Mouse (Mus musculus): ENCODE results near the gene Tnrc6c. TPM values are rescaled to one million over a fixed set of nuclear protein-coding genes. Genes with fewer than 3 reads are reported as not detected.

Gene Tnrc6c
- polyA plus RNA-seq, 1 experiment: 22.7 TPM

DNA sequence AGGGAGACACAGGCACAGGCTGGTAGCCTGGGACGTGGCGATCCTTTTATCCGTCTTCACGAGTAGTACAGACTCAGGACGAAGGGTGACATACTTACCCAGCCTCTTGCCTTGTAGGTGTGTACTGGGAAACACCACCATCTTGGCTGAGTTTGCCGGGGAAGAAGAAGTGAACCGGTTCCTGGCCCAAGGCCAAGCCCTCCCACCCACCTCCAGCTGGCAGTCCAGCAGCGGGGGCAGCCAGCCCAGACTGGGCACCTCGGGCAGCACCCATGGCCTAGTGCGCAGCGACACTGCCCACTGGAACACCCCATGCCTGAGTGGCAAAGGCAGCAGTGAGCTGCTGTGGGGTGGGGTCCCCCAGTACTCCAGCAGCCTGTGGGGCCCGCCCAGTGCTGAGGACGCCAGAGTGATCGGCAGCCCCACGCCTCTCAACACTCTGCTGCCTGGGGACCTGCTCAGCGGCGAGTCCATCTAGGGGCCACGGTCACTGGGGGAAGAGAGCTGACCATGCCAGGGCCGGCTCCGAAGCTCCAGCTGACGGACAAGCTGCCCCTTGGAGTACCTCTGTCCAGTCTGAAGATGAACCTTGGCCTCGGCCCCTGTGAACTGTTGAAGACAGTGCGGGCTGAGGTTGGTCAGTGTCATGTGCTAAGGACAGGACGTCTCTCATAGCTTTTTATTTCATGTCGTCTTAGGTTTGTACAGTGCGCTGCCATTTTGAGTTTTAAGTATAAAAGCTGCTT lies 106.5 kb downstream of the Tnrc6c start:
- no peaks in the 10 kb centered on the region for H3K27me3 ChIP-seq (ENCODE audit: control insufficient read depth, insufficient read depth, low read length)
- TF ChIP-seq POLR2A (IDR thresholded peaks at IDR 0.05; ENCODE audit: low read depth, low read length) (no peak), CTCF (IDR thresholded peaks at IDR 0.05; ENCODE audit: extremely low read depth, insufficient read depth, insufficient read length, insufficient replicate concordance) (no peak)
- WGBS: 95% methylated on average over 26 of the region's 26 CpGs
- H3K27ac ChIP-seq (ENCODE audit: insufficient read depth, low read length): no peak overlapping the region
- no peak for DNase-seq (ENCODE audit: low read depth in 1 of 2, low spot score in 2 of 2)
- H3K36me3 ChIP-seq (ENCODE audit: control insufficient read depth, insufficient read depth, low read length): peaks cover 55% of the 10 kb centered on the region
- H3K4me3 ChIP-seq (ENCODE audit: extremely low read depth, insufficient read depth, insufficient read length): no peak overlapping the region
- H3K4me1 ChIP-seq (ENCODE audit: control insufficient read depth, insufficient read depth, insufficient read length): peaks cover 4% of the 10 kb centered on the region; the same call in 1 of the 2 replicates

DNA sequence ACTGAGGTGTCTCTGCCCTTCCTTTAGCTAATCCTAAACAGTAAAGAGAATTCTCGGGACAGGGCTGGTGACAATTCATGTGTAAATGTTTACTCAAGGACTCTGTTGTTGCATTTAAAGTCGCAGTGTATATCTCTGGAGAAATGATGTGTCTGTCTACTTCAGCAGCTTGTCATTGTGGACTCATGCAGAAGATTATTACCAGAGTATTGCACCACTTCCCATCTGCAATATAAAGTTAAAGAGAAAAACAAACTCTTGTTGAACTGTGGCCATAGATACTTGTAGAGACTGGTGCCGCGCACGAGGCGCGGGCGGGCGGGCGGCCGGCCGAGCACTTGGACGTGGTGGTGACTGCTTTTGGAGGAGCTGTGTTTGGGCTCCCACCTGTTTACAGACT lies 107.7 kb downstream of the Tnrc6c start:
- no peak overlapping the region for H3K27ac ChIP-seq (ENCODE audit: insufficient read depth, low read length)
- H3K27me3 ChIP-seq (ENCODE audit: control insufficient read depth, insufficient read depth, low read length): no peaks in the 10 kb centered on the region
- H3K36me3 ChIP-seq (ENCODE audit: control insufficient read depth, insufficient read depth, low read length): peaks cover 50% of the 10 kb centered on the region
- DNase-seq (ENCODE audit: low read depth in 1 of 2, low spot score in 2 of 2): no peak
- H3K4me3 ChIP-seq (ENCODE audit: extremely low read depth, insufficient read depth, insufficient read length): no peak overlapping the region
- H3K4me1 ChIP-seq (ENCODE audit: control insufficient read depth, insufficient read depth, insufficient read length): peaks cover 4% of the 10 kb centered on the region; the same call in 1 of the 2 replicates
- no peak for TF ChIP-seq POLR2A (IDR thresholded peaks at IDR 0.05; ENCODE audit: low read depth, low read length)
- TF ChIP-seq CTCF (IDR thresholded peaks at IDR 0.05; ENCODE audit: extremely low read depth, insufficient read depth, insufficient read length, insufficient replicate concordance): no peak
- 92% methylated on average over 13 of the region's 13 CpGs for WGBS

DNA sequence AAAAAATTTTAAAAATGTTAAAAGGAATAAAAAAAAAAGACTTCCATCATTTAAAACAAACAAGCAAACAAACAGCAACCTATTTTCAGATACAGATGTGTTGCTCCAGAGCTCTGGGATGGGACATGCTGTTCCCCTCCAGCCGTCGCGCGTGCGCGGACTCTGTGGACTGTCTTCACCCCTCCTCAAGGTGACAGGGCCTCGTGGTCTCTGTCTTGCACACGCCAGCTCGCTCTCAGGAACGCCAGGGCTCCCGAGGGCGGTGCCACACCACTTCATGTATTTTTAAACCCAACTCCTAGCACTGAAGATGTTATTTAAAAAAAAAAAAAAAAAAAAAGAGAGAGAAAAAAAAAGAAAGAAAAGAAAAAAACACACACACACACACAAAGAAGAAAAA lies 108.2 kb downstream of the Tnrc6c start:
- Histone ChIP-seq H3K4me1 (ENCODE audit: control insufficient read depth, insufficient read depth, insufficient read length) (peaks cover 4% of the 10 kb centered on the region; the same call in 1 of the 2 replicates), H3K36me3 (ENCODE audit: control insufficient read depth, insufficient read depth, low read length) (peaks cover 48% of the 10 kb centered on the region), H3K27me3 (ENCODE audit: control insufficient read depth, insufficient read depth, low read length) (no peaks in the 10 kb centered on the region), H3K27ac (ENCODE audit: insufficient read depth, low read length) (no peak overlapping the region), H3K4me3 (ENCODE audit: extremely low read depth, insufficient read depth, insufficient read length) (no peak overlapping the region)
- DNase-seq (ENCODE audit: low read depth in 1 of 2, low spot score in 2 of 2): no peak
- WGBS: 51% methylated on average over 12 of the region's 12 CpGs
- TF ChIP-seq POLR2A (IDR thresholded peaks at IDR 0.05; ENCODE audit: low read depth, low read length): no peak
- no peak for TF ChIP-seq CTCF (IDR thresholded peaks at IDR 0.05; ENCODE audit: extremely low read depth, insufficient read depth, insufficient read length, insufficient replicate concordance)

DNA sequence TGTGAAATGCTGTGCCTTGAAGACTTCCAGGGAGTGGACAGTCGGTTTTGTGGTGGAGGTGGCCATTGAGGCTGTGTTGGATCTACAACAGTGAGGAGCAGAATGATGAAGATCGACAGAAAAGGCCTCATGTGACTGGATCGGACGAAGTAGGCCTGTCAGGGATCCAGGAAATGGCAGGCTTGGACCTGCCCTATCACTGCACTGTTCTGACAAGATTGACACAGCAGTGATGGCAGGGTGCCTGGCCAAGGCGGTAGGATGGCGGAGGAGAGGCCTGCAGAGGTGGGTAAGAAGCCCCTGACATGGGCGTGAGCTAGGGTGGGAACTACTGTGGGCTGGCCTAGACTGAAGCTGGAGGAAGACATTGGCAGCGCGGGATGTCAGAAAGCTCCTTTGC lies 110.2 kb downstream of the Tnrc6c start:
- no peak overlapping the region for H3K27ac ChIP-seq (ENCODE audit: insufficient read depth, low read length)
- peaks cover 4% of the 10 kb centered on the region; the same call in 1 of the 2 replicates for H3K4me1 ChIP-seq (ENCODE audit: control insufficient read depth, insufficient read depth, insufficient read length)
- no peak overlapping the region for H3K4me3 ChIP-seq (ENCODE audit: extremely low read depth, insufficient read depth, insufficient read length)
- TF ChIP-seq POLR2A (IDR thresholded peaks at IDR 0.05; ENCODE audit: low read depth, low read length): no peak
- no peak for TF ChIP-seq CTCF (IDR thresholded peaks at IDR 0.05; ENCODE audit: extremely low read depth, insufficient read depth, insufficient read length, insufficient replicate concordance)
- no peak for DNase-seq (ENCODE audit: low read depth in 1 of 2, low spot score in 2 of 2)
- WGBS: 91% methylated on average over 9 of the region's 9 CpGs
- H3K27me3 ChIP-seq (ENCODE audit: control insufficient read depth, insufficient read depth, low read length): no peaks in the 10 kb centered on the region
- peaks cover 45% of the 10 kb centered on the region for H3K36me3 ChIP-seq (ENCODE audit: control insufficient read depth, insufficient read depth, low read length)

DNA sequence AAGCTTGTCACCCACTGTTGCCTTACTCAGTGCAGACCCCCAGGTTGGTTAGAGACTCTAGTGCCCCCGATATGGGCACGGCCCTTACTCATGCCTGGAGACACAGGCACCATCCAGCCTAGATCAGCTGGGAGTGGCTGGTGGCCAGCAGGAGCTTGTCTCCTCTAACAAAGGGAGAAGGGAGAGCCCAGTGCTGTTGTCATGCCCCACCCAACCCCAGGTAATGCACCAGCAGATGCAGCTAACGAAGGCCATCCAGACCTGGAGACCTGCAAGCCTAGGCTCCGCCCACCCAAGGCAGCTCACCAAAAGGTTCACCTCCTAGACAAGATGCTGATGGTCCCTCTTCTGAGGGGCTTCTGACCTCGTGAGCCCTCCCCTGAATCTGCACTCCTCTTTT lies 111.3 kb downstream of the Tnrc6c start:
- 85% methylated on average over 5 of the region's 5 CpGs for WGBS
- no peak for TF ChIP-seq CTCF (IDR thresholded peaks at IDR 0.05; ENCODE audit: extremely low read depth, insufficient read depth, insufficient read length, insufficient replicate concordance)
- no peak for TF ChIP-seq POLR2A (IDR thresholded peaks at IDR 0.05; ENCODE audit: low read depth, low read length)
- Histone ChIP-seq H3K27ac (ENCODE audit: insufficient read depth, low read length) (no peak overlapping the region), H3K4me1 (ENCODE audit: control insufficient read depth, insufficient read depth, insufficient read length) (peaks cover 4% of the 10 kb centered on the region; the same call in 1 of the 2 replicates), H3K27me3 (ENCODE audit: control insufficient read depth, insufficient read depth, low read length) (no peaks in the 10 kb centered on the region), H3K4me3 (ENCODE audit: extremely low read depth, insufficient read depth, insufficient read length) (no peak overlapping the region), H3K36me3 (ENCODE audit: control insufficient read depth, insufficient read depth, low read length) (peaks cover 46% of the 10 kb centered on the region)
- DNase-seq (ENCODE audit: low read depth in 1 of 2, low spot score in 2 of 2): no peak

- 91% methylated on average over 3 of the region's 3 CpGs for WGBS
These were observed 112.2 kb downstream of the Tnrc6c start for GRCm38 (mm10) chr11:117766275-117766674.

More at GRCm38 (mm10) chr11:117766275-117766674, 112.2 kb downstream of the Tnrc6c start:
- no peak overlapping the region for H3K4me3 ChIP-seq (ENCODE audit: extremely low read depth, insufficient read depth, insufficient read length)
- peaks cover 4% of the 10 kb centered on the region; the same call in 1 of the 2 replicates for H3K4me1 ChIP-seq (ENCODE audit: control insufficient read depth, insufficient read depth, insufficient read length)
- no peak for DNase-seq (ENCODE audit: low read depth in 1 of 2, low spot score in 2 of 2)
- H3K27ac ChIP-seq (ENCODE audit: insufficient read depth, low read length): no peak overlapping the region
- TF ChIP-seq CTCF (IDR thresholded peaks at IDR 0.05; ENCODE audit: extremely low read depth, insufficient read depth, insufficient read length, insufficient replicate concordance) (no peak), POLR2A (IDR thresholded peaks at IDR 0.05; ENCODE audit: low read depth, low read length) (no peak)
- H3K36me3 ChIP-seq (ENCODE audit: control insufficient read depth, insufficient read depth, low read length): peaks cover 45% of the 10 kb centered on the region
- H3K27me3 ChIP-seq (ENCODE audit: control insufficient read depth, insufficient read depth, low read length): no peaks in the 10 kb centered on the region
